Mouse (Mus musculus) spleen, postnatal 4 days (tissue): Measurements from ENCODE around the gene Tjp3.
A peak's percentile ranks its signal among the peaks of the same experiment; 100 is the strongest.

Source experiments
- DNase-seq, 2 experiments: peaks; one replicate each; pipeline ENCODE4 v3.0.0; 2022; ENCODE audit warnings: low spot score in 2 of 2

Tjp3 gene

DNA sequence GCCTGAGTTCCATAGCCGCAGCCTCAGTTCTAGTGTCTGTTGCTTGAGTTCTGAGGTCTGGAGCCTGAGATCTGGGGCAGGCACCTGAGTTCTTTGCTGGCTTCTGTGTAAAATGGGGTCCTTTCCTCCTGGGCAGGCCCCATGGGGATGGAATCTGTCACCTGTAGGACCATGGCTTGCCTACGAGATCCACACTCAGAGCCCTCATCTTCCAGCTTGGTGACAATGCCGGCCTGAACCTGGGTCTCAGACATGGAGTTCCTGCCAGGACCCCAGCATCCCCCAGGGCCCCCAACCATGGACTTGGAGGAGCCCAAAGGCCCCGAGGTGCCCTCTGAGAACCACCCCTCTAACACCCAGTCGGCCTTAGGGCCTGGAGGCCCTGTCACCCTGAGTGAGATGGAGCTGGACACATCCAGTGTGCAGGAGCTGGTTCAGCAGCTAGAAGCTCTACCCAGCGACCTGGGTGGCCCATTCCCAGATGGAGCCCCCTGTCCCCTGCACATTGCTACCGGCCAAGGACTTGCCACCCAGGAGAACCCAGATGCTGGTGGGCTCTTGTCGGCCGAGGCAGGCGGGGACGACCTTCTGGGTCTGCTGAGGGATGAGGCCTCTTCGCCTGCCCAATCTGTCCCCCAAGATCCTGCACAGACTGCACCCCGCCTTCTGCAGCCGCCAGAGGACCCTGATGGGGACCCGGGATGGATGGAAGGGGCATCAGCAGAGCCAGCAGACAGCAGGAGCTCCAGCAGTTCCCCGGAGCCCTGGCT lies 22.6 kb downstream of the Tjp3 start:
- no peak for DNase-seq

DNA sequence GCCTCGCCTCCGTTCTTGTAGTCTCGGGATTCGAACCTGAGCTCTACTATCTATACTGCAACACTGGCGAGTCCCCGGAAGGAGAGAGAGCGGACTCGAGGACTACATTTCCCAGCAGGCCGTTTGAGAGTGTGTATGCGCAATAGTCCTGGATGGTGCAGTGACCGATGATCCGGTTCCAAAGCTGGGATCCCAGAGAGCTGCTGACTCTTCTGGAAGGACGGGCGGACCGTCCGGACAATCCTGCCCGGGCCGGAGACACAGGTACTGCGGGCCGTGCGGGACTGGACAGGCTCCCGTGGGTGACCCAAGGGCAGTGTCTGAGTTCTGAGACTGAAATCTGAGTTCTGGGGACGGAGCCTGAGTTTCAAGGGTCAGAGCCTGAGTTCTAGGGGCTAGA lies 23.3 kb downstream of the Tjp3 start:
- peak; percentile 60 to 78 for DNase-seq

DNA sequence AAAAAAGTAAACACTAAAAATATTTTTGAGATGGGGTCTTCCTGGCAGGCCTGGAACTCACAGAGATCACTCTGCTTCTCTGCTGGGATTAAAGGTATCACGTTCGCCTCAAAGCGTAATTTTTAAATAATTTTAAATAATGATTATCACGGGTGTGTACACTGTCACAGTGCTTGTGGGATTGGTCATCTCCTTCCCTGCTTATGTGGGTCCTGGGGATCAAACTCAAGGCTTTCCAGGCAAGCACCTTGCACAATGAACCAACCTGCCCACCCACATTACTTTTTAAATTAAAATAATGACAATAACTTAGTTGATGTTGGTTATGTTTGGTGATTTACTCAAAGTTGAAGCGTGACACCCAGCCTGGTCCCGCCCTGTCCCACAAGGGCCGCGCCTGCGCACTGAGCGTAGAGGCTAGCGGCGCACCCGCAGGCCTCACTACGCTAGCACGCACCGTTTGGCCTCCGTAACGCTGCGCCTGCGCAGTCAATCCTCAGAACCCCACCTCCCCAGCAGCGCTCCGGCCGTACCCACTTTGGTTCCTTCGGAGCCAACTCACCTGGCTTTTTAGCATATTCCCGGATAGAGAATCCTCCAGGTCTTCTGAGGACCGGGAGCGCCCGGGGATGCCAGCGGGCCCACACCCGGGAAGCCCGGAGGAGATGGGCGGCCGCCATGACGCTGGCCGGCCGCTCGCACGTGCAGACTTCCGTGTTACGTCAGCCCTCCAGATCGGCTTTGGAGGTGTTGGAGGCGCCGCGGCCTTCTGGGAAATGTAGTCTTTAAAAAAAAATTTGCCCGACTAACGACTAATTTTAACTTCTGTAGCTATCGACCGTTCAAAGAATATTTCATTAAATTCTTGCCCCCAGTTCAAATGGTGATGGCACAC lies 24.9 kb downstream of the Tjp3 start, which contains the start of the genes Mrpl54 and Apba3:
Mrpl54 (minus strand) TSS at position 724 of the 895 bp plus-strand sequence.
Apba3 (plus strand) TSS at position 750 of the 895 bp plus-strand sequence.
- DNase-seq, result peak; percentile 96 to 99

DNA sequence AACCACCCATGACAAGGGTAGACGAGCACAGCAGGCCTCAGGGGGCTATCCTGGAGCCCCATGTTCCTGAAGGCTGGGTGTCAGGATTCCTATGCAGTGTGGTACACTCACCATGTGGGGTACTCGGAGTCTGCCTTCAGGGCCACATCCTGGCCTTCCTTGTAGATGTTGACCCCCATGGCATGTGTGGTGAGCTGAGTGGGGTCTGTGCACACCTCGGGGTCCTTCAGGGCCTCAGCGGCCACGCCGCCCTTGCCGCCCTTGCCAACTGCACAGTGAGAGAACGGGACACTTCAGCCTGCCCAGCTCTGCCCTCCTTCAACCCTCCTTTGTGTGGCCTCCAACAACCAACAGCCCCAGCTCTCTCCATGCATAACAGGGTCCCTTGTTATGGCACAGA lies 25.8 kb downstream of the Tjp3 start:
- DNase-seq, result no peak

DNA sequence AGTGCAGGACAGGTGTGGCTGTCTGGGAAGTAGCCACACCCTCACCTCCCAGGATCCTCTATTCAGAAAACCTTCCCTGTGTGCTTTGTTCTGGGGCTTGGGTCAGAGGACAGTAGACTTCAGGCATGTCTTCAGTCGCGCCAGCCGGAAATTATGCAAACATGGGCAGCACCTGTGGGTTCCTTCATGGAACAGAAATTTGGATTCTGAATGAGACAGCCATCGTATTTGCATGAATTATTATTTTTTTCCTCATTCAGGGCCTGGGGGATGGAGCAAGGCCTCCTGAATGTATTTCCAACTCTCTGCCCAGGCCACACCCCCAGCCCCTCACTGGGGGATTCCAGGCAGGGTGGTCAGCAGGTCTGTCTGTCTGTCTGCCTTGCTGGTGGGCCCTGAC lies 30.4 kb downstream of the Tjp3 start:
- no peak for DNase-seq

DNA sequence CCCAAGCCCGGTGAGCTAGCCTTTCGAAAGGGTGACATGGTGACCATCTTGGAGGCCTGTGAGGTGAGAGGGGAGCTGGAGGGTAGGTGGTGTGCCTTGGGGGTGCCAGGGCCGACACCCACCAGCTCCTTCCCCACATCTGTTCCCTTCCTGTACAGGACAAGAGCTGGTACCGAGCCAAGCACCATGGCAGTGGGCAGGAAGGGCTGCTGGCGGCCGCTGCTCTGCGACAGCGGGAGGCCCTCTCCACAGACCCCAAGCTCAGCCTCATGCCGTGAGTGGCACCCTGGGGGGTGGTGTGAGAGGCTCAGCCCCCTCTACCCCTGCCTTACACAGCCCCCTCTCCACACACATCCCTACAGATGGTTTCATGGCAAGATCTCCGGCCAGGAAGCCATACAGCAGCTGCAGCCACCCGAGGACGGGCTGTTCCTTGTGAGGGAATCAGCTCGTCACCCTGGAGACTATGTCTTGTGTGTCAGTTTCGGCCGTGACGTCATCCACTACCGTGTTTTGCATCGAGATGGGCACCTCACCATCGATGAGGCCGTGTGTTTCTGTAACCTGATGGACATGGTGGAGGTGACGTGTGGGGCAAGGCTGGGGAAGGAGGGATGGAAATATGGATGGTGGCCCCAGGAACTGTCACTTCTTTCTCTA lies 32.0 kb downstream of the Tjp3 start:
- DNase-seq, result no peak

DNA sequence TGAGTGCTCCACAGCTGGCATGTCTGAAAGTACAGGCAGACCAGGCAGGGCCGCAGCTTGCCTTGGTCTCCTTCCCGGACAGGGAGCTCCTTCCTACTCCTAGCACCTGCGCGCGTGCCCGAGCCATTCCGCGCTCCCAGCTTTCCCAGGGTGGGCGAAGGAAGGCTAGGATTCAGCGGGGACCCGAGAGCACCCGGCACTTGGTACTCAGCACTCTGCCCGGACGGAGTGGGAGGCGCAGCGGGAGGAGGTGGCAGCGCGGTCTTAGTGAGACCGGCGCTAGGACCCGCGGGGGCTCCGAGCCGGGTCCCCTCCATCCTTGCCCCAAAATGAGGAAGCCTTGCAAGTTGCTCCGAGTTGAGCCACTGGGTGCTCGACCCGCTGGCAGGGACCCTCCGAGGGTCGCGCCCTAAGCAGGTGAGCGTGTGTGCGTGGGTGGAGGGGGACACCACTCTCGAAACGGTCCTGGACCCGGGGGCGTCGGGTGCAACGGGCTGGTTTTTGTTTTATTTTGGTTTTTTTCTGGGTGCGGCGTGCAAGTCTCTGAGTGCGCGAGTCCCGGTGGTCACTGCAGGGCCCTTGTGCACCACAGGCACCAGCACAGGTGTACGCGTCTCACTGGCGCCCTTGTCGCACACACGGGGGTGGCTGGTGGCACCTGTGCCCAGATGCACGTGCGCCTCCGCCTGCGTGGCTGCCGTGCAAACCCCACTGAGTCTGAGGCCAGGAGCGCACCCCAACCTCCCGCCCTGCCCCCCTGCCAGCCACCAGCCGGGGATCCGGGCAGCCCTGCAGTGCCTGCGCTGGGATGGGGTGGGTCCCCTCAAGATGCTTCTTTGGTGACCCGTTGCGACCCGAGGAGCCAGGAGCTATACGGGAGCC lies 34.0 kb downstream of the Tjp3 start:
- DNase-seq, result peak in 1 of 2 experiments; percentile 37

DNA sequence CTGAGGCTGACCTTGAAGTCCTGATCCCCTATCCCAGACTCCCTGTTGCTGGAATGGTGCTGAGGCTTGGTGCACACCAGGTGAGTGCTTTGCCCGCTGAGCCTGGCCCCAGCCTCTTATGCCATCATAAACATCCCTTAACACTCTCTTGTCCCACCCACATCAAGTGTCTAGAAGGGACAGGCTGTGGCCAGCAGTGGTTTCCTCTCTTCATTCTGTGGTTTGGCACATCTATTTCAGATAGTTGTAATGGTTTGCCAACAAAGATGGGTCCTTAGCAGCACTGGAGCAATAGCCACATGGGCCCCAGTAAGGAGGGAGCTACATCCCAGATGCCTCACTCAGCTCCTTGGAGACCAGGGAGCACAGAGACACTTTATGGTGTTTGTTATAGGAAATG lies 36.5 kb downstream of the Tjp3 start:
- no peak for DNase-seq

DNA sequence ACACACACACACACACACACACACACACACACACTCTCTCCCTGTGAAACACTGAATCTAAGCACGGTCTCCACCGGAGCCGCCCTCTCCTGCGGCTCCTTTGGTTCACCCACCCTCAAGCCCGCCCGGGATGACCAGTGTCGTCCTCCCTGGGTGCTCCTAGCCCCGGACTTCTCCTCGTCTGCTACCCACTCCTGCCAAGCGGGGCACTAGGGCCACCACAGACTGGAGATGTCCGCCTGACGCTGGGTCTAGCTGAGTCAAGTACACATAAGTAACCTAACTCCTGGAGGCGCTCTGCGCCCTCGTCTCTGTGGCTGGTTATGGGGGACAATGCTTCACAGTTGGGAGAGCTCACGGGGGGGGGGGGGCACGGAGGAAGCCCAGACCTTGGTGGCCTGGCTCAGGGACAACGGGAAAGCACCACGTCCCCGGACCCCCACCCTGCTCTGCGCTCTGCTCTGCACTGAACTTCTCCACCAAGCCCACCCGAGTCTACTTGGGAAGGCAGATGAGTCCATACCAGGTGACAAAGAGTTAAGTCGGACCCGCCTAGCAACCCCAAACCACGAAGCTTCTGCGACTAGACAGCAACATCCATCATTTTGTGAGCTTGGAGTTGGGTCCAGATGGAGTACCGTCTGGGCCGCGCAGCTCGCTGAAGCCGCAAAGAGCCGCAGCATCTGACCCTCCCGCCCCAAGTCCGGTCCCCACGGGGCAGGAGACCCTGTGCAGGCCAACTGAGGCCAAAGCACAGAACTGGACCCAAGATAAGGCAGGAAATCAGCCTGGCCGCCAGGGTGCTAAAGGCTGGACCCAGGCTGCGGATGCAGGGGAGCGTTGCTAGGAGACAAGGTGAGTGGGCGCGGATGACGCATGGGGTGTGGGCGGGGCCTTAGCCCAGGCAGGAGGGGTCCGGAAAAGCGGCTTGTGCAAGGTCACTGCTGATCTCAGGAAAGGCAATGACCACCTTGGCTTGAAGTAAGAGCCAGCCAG lies 38.7 kb downstream of the Tjp3 start, which contains the start of gene Matk:
Matk (plus strand) TSS at position 512 of the 996 bp plus-strand sequence.
- DNase-seq, result no peak

DNA sequence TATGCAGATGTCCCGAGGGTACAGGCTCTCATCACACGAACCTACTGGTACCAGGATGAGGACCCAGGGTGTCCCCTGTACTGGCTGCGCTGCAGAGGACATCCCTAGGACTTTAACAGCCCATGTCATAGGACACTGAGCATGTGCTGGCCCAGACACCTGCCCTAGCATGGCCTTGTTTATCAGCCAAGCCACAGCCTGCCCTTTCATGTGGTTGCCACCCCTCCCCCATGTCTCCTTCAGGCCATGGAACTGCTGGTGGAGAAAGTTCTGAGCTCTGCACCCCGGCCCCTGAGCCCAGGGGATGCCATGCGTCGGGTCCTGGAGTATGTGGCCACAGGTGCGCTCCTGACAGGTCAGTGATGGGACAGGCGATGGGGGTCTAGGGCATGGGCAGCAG lies 41.9 kb downstream of the Tjp3 start:
- DNase-seq, result no peak

DNA sequence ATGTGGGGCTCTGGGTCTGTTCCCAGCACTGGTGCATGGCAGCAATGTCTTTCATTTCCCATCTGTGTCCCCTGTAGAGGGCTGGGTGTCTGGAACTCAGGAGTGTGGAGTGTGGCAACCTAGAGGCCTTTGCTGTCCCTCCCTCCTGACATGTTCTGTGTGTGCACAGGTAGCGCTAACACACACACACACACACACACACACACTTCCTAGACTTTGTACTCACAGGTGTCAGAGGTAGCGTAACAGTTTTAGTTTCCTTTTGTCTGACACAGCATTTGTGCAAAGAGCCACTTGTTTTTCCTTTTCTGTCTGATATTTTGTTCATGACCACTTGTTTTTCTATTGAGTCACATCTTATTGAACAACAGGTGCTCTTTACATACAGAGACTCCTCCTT lies 43.6 kb downstream of the Tjp3 start:
- DNase-seq, result no peak

DNA sequence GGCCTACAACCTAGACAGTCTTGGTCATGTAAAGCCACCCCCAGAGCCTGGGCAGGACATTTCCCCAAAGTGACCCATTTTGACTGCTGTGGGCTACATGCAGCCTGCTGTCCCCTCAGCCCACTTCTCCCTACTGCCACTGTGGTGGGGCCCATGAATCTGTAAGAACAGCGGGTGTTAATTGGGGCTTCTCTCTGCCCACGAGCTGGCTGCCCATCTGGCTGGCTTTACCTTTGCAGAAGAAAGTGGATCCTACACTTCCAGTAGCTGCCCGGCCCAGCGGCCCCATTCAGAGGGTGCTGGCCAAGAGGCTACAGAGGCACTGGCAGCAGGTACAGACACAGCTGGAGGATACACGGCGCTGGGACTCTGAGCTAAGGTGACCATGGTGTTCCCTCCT lies 46.2 kb downstream of the Tjp3 start:
- no peak for DNase-seq

DNA sequence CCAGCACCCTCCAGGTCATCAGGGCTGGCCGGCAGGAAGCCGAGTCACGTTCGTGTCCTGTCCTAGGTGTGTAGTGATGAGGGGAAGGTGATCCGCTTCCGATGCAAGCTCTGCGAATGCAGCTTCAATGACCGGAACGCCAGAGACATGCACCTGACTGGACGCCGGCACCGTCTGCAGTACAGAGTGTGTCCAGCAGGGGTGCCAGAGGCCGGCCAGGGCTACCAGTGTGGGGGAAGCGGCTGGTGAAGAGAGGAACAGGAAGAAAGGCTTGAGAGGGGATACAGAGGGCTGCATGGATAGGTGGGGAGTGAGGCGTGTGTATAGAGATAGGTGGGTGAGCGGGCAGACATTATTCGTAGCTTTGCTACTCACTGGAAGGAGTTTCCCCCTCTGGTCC lies 46.8 kb downstream of the Tjp3 start:
- peak; percentile 81 to 94 for DNase-seq

DNA sequence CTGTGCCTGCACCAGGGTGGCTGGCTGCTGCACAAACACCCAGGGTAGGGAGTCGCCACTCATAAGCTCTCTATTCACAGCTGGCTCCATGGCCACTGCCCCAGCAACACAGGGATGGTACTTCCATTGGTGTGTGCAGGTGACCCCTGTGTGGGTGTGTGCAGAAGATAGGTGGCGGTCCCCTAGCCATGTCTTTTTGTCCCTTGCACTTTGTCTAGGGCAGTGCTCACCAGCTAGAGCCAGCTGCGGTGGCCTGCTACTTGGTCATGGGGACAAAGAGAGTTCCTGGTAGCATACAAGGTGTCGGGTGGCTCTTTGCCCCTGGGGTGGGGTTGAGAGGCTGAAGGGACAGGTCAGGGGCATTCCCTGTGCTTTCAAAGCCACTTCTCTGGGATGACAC lies 47.2 kb downstream of the Tjp3 start:
- DNase-seq, result no peak

DNA sequence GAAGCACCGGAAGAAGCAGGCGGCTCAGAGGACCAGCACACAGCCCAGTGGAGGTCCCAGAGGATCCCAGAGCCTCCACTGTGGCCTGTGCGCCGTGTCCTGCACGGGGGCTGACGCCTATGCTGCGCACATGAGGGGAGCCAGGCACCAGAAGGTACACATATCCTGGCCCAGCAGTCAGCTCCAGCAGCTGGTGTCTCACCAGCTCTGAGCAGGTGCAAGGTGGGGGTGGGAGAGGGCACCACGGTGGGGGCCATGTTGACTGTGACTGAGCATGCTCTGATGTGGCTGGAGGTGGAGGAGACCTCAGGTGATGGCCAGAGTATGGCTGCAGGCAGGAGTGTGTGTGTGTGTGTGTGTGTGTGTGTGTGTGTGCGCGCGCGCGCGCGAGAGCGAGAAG lies 49.4 kb downstream of the Tjp3 start:
- no peak for DNase-seq

DNA sequence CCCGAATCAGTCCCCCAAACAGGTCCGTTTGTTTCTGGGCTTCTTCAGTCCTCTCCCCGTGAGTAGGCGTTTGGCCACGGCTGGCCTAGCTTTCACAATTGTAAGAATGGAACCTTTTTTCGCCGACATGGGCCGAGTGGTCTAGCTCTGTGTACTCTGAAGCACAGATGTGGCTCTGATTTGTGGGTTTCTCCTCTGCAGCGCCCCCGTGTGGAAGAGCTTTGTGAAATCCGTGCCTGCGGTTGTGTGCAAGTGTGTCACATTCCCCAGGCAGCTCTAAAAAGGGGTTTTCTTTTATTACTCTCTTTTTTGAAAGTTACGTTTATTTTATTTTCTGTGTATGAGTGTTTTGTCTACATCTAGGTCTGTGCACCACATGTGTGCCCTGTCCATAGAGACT lies 50.5 kb downstream of the Tjp3 start:
- DNase-seq, result peak; percentile 54 to 87

DNA sequence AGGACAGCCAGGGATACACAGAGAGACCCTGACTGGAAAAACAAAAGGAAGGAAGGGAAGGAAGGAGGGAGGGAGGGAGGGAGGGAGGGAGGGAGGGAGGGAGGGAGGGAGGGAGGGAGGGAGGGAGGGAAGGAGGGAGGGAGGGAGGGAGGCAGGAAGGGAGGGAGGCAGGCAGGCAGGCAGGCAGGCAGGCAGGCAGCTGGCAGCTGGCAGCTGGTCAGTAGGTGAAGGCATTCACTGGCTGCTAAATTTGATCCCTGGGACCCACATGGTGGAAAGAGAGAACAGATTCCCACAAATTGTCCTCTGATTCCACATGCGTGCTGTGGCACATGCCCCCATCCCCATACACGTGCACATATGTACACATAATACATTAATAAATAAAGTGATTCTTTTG lies 52.8 kb downstream of the Tjp3 start:
- DNase-seq, result no peak

DNA sequence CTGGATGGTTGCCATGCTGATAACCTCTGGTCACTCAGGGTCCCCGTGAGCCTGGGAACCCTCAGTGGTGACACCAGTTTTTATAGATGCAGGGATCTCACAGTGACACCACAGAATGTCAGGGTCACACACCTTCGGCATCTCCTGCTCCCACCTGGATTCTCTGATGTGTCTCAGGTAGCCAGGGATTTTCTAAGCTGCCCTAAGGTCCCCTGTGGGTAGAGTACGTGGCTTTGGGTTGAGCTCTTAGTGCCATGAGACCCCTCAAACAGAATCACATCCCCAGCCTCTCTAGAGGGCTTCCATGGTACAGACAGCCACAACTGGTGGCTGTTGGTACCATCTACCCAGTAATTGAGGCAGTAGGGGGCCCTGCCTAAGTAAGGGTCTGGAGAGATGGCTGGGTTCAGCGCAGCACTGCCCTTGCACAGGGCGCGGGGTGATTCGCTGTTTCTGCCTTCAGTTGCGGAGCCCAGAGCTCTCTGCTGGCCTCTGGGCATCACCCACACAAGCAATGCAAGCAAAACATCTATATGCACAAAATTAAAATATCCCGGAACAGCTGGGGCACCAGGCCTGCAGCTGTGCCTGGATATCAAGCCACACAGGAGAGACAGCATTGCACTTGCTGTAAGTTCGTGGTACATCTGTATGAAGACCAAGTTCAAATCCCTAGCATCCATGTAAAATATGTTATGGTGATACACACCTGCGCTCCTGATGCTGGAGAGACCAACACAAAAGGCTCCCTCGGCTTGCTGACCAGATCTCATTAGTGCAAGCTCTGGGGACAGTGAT lies 54.7 kb downstream of the Tjp3 start:
- DNase-seq, result no peak

DNA sequence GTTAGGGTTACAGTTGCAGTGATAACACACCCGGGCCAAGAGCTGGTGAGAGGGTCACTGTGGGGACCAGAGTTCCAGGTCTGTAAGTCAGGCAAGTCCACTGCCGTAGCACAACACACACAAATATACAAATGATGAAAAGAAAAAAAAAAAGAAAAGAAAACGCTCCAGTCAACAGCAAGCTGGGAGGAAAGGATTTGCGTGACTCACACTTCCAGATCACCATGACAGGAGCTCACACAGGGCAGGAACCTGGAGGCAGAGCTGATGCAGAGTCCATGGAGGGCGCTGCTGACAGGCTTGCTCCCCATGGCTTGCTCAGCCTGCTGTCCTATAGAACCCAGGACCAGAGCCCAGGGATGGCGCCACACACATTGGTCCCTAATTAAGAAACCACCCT lies 57.2 kb downstream of the Tjp3 start:
- no peak for DNase-seq
